Comparison of ENCODE assay signal across 18 mouse cellular contexts in genomic region chr5:35559447-35559846, GRCm38 (mm10). TPM values are rescaled to one million over a fixed set of nuclear protein-coding genes. Genes with fewer than 3 reads are reported as not detected.
A peak's percentile ranks its signal among the peaks of the same experiment; 100 is the strongest.
DNase-seq lines count a peak whose midpoint lies in the region; ATAC-seq and TF ChIP-seq lines count a peak whose summit lies in the region.
"Had no signal": no experiment of that assay in that cellular context is flagged by ENCODE, and none has a peak within 500 bp of the region (broad histone marks: within the 10 kb centered on the region; RNA-seq: fewer than 3 reads in every experiment).

No protein-coding gene starts in this region.

- peak; percentile 64 to 65 for DNase-seq in heart, adult 18-20 months
- DNase-seq in heart, adult 8-10 months (ENCODE audit: low spot score) = no peak
- DNase-seq in MEL (ENCODE audit: low read depth, low spot score) = peak; percentile 59
- no peak for DNase-seq in liver, embryonic 11.5 days (ENCODE audit: low spot score)
- DNase-seq in cerebellum, adult 9-10 months = no peak
- DNase-seq in urinary bladder, postnatal 25 days (ENCODE audit: low spot score) = no peak
- DNase-seq: adrenal gland, postnatal 36 days; cerebellum, postnatal 25 days; gastrocnemius, postnatal 36 days; left cerebral cortex, postnatal 4 days; lung, postnatal 36 days; thymus, postnatal 14 days had no signal

- H3K79me2 ChIP-seq in MEL (ENCODE audit: control insufficient read depth, insufficient read depth, low read length, poor library complexity) = 0 out of 2 replicates have a peak, but pooled peaks cover 1% of the 10 kb centered on the region

- peaks cover 11 to 16% of the 10 kb centered on the region in 2 experiments for H3K36me3 ChIP-seq in MEL (ENCODE audit: control insufficient read depth in 1 of 2, insufficient read depth in 2 of 2, low read length in 2 of 2)
- H3K36me3 ChIP-seq in heart, embryonic 12.5 days = peaks cover 77% of the 10 kb centered on the region
- peaks cover 26% of the 10 kb centered on the region for H3K36me3 ChIP-seq in liver, embryonic 11.5 days (ENCODE audit: control insufficient read depth, insufficient read depth, low read length)
- peaks cover 83% of the 10 kb centered on the region for H3K36me3 ChIP-seq in hindbrain, embryonic 12.5 days

- H3K9me3 ChIP-seq in MEL (replicated peaks; ENCODE audit: insufficient read depth, low read length) = no peaks in the 10 kb centered on the region
- H3K9me3 ChIP-seq in heart, embryonic 12.5 days (replicated peaks) = no peaks in the 10 kb centered on the region
- no peaks in the 10 kb centered on the region for H3K9me3 ChIP-seq in liver, embryonic 11.5 days (ENCODE audit: control insufficient read depth, low read length)
- H3K9me3 ChIP-seq in hindbrain, embryonic 12.5 days (replicated peaks) = no peaks in the 10 kb centered on the region
- H3K9me3 ChIP-seq: liver, embryonic 15.5 days; midbrain, embryonic 12.5 days had no signal

- H3K4me1 ChIP-seq in MEL (ENCODE audit: control insufficient read depth in 1 of 2, insufficient read depth in 2 of 2, low read length in 2 of 2) = peaks cover 2 to 25% of the 10 kb centered on the region in 2 experiments
- peaks cover 46% of the 10 kb centered on the region for H3K4me1 ChIP-seq in heart, embryonic 12.5 days (replicated peaks)
- H3K4me1 ChIP-seq in liver, embryonic 11.5 days (replicated peaks; ENCODE audit: control insufficient read depth, insufficient read depth, low read length) = peaks cover 6% of the 10 kb centered on the region; the same call in 1 of the 2 replicates
- no peaks in the 10 kb centered on the region for H3K4me1 ChIP-seq in hindbrain, embryonic 12.5 days
- H3K4me1 ChIP-seq: liver, embryonic 15.5 days; midbrain, embryonic 12.5 days had no signal

- peak; percentile 34 to 51; a peak in 3 of 4 replicates for TF ChIP-seq EP300 in MEL (IDR thresholded peaks at IDR 0.05; ENCODE audit: low read depth in 1 of 2, low read length in 2 of 2)

- no peak overlapping the region for H3K9ac ChIP-seq in MEL (ENCODE audit: control insufficient read depth, low read depth, low read length, poor library complexity, severe bottlenecking)
- no peak overlapping the region for H3K9ac ChIP-seq in heart, embryonic 12.5 days
- H3K9ac ChIP-seq in liver, embryonic 11.5 days (ENCODE audit: low read depth, low read length) = no peak overlapping the region
- H3K9ac ChIP-seq in hindbrain, embryonic 12.5 days = no peak overlapping the region
- H3K9ac ChIP-seq: hindbrain, embryonic 14.5 days; liver, embryonic 15.5 days; midbrain, embryonic 12.5 days had no signal

- ATAC-seq in heart, embryonic 12.5 days (ENCODE audit: insufficient number of reproducible peaks, low FRiP score) = peak; percentile 74
- no peak for ATAC-seq in liver, embryonic 11.5 days (replicated peaks; ENCODE audit: low FRiP score)
- no peak for ATAC-seq in hindbrain, embryonic 12.5 days (ENCODE audit: low FRiP score)
- ATAC-seq: intestine, embryonic 16.5 days had no signal

- no peaks in the 10 kb centered on the region for H3K27me3 ChIP-seq in MEL (ENCODE audit: control insufficient read depth in 1 of 2, insufficient read depth in 2 of 2, low read length in 2 of 2)
- H3K27me3 ChIP-seq in heart, embryonic 12.5 days (replicated peaks) = no peaks in the 10 kb centered on the region
- no peaks in the 10 kb centered on the region for H3K27me3 ChIP-seq in liver, embryonic 11.5 days (replicated peaks; ENCODE audit: control insufficient read depth, insufficient read depth, low read length)
- no peaks in the 10 kb centered on the region for H3K27me3 ChIP-seq in hindbrain, embryonic 12.5 days
- H3K27me3 ChIP-seq: liver, embryonic 15.5 days; midbrain, embryonic 12.5 days had no signal

- H3K4me3 ChIP-seq in MEL (ENCODE audit: control insufficient read depth in 1 of 2, insufficient read depth in 1 of 2, low read depth in 2 of 2, low read length in 2 of 2) = no peak overlapping the region
- no peak overlapping the region for H3K4me3 ChIP-seq in heart, embryonic 12.5 days
- H3K4me3 ChIP-seq in liver, embryonic 11.5 days (ENCODE audit: low read depth, low read length) = no peak overlapping the region
- H3K4me3 ChIP-seq in hindbrain, embryonic 12.5 days = no peak overlapping the region
- H3K4me3 ChIP-seq: liver, embryonic 15.5 days; midbrain, embryonic 12.5 days had no signal

- TF ChIP-seq RAD21 in MEL (IDR thresholded peaks at IDR 0.05; ENCODE audit: low read depth, low read length) = no peak

- peak overlapping the region; percentile 37 for H3K4me2 ChIP-seq in heart, embryonic 12.5 days
- no peak overlapping the region for H3K4me2 ChIP-seq in liver, embryonic 11.5 days
- H3K4me2 ChIP-seq in hindbrain, embryonic 12.5 days (replicated peaks) = no peak overlapping the region
- H3K4me2 ChIP-seq: hindbrain, embryonic 14.5 days; liver, embryonic 15.5 days; midbrain, embryonic 12.5 days had no signal

- H3K27ac ChIP-seq in MEL (ENCODE audit: control insufficient read depth, low read depth, low read length) = peak overlapping the region; percentile 59
- peak overlapping the region; percentile 84 for H3K27ac ChIP-seq in heart, embryonic 12.5 days (ENCODE audit: poor library complexity, severe bottlenecking)
- H3K27ac ChIP-seq in liver, embryonic 11.5 days (ENCODE audit: low read depth, low read length) = peak overlapping the region; percentile 30
- H3K27ac ChIP-seq in hindbrain, embryonic 12.5 days = no peak overlapping the region
- H3K27ac ChIP-seq: hindbrain, embryonic 14.5 days; liver, embryonic 15.5 days; midbrain, embryonic 12.5 days had no signal

- TF ChIP-seq CTCF in MEL (IDR thresholded peaks at IDR 0.05 in 2 of 3, conservative IDR thresholded peaks at IDR 0.05 in 1 of 3; ENCODE audit: control insufficient read depth in 1 of 3, insufficient read depth in 1 of 3, low read depth in 2 of 3, low read length in 3 of 3, poor library complexity in 1 of 3, severe bottlenecking in 1 of 3) = no peak

- 21% methylated on average over 8 of the region's 8 CpGs for WGBS in heart, embryonic 12.5 days
- 62% methylated on average over 8 of the region's 8 CpGs for WGBS in liver, embryonic 11.5 days
- 89% methylated on average over 8 of the region's 8 CpGs for WGBS in hindbrain, embryonic 12.5 days

- TF ChIP-seq POLR2A in MEL (IDR thresholded peaks at IDR 0.05; ENCODE audit: control insufficient read depth in 1 of 2, insufficient read depth in 1 of 2, low read depth in 1 of 2, low read length in 2 of 2, poor library complexity in 1 of 2) = no peak

TF ChIP-seq in MEL, 35 proteins besides CTCF, POLR2A, EP300 and RAD21 (continues in another document):
- TF ChIP-seq SMC3 (IDR thresholded peaks at IDR 0.05; ENCODE audit: low read depth, low read length) (no peak), POLR2AphosphoS5 (IDR thresholded peaks at IDR 0.05; ENCODE audit: borderline replicate concordance, low read depth, low read length) (no peak), ELF1 (IDR thresholded peaks at IDR 0.05; ENCODE audit: low read depth, low read length) (no peak), KAT2A (conservative IDR thresholded peaks at IDR 0.05; ENCODE audit: low read depth, low read length) (no peak), JUND (IDR thresholded peaks at IDR 0.05; ENCODE audit: low read depth, low read length) (no peak), USF1 (IDR thresholded peaks at IDR 0.05; ENCODE audit: low read depth, low read length) (peak; percentile 90), RCOR1 (IDR thresholded peaks at IDR 0.05; ENCODE audit: low read depth, low read length) (peak; percentile 77), NRF1 (IDR thresholded peaks at IDR 0.05; ENCODE audit: insufficient read depth, low read depth, low read length, poor library complexity, severe bottlenecking) (no peak), ETS1 (IDR thresholded peaks at IDR 0.05; ENCODE audit: low read depth, low read length) (peak; percentile 61), UBTF (IDR thresholded peaks at IDR 0.05; ENCODE audit: borderline replicate concordance, insufficient read depth, low read depth, low read length) (no peak), ZMIZ1 (IDR thresholded peaks at IDR 0.05; ENCODE audit: low read depth, low read length) (no peak), BHLHE40 (IDR thresholded peaks at IDR 0.05; ENCODE audit: borderline replicate concordance, low read depth, low read length) (peak; percentile 93), POLR2AphosphoS2 (IDR thresholded peaks at IDR 0.05; ENCODE audit: low read length) (no peak), MYC (IDR thresholded peaks at IDR 0.05; ENCODE audit: low read depth, low read length) (0 out of 2 replicates have a peak, but pooled peaks have one; percentile 32)

RNA-seq across cellular contexts. Expression of gene Trmt44, which starts 15.4 kb away (rescaled TPM):
- 1 to 10 TPM; 2.1 to 2.2 TPM for total RNA-seq in heart, adult 18-20 months (2021)
- 1 to 10 TPM; 1.7 to 2.1 (median 2.0) TPM for total RNA-seq in heart, adult 8-10 months (2022)
- 13.1 and 16.6 TPM in 2 replicates for total RNA-seq in MEL (2012; rRNA removed)
- 10 to 100 TPM in 1 of 2 experiments, not detected in 1; 14.3 TPM for polyA plus RNA-seq in MEL (2012; ENCODE audit: insufficient read depth in 1 of 2, insufficient read length in 2 of 2, low read depth in 1 of 2, low replicate concordance in 2 of 2, missing spikeins in 1 of 2)
- 5.1 and 5.7 TPM in 2 replicates for polyA plus RNA-seq in heart, embryonic 12.5 days (2016; fragmentation: Nextera tagmentation; extraction: Ambion mirVana)
- polyA plus RNA-seq in liver, embryonic 11.5 days (2014; fragmentation: Nextera tagmentation; extraction: Ambion mirVana) = 7.8 and 9.2 TPM in 2 replicates
- polyA plus RNA-seq in hindbrain, embryonic 12.5 days (2016; fragmentation: Nextera tagmentation; extraction: Ambion mirVana) = 8.4 and 9.4 TPM in 2 replicates

RNA-seq across cellular contexts. Expression of gene Acox3, which starts 23.4 kb away (rescaled TPM):
- 10 to 100 TPM; 26.2 to 28.0 TPM for total RNA-seq in heart, adult 18-20 months (2021)
- total RNA-seq in heart, adult 8-10 months (2022) = 10 to 100 TPM; 21.9 to 32.0 (median 26.4) TPM
- 3.9 and 6.5 TPM in 2 replicates for total RNA-seq in MEL (2012; rRNA removed)
- polyA plus RNA-seq in MEL (2012; ENCODE audit: insufficient read depth in 1 of 2, insufficient read length in 2 of 2, low read depth in 1 of 2, low replicate concordance in 2 of 2, missing spikeins in 1 of 2) = 10 to 100 TPM in 1 of 2 experiments, not detected in 1; 11.4 TPM
- polyA plus RNA-seq in heart, embryonic 12.5 days (2016; fragmentation: Nextera tagmentation; extraction: Ambion mirVana) = 10.6 and 12.4 TPM in 2 replicates
- polyA plus RNA-seq in liver, embryonic 11.5 days (2014; fragmentation: Nextera tagmentation; extraction: Ambion mirVana) = 6.5 and 6.7 TPM in 2 replicates
- polyA plus RNA-seq in hindbrain, embryonic 12.5 days (2016; fragmentation: Nextera tagmentation; extraction: Ambion mirVana) = 16.3 and 19.7 TPM in 2 replicates

RNA-seq across cellular contexts. Expression of gene Cpz, which starts 33.9 kb away (rescaled TPM):
- total RNA-seq in heart, adult 18-20 months (2021) = under 1 TPM; 0.22 to 0.41 TPM
- total RNA-seq in heart, adult 8-10 months (2022) = under 1 TPM in 3 of 4 experiments, not detected in 1; 0.25 to 0.59 (median 0.41) TPM
- total RNA-seq in MEL (2012; rRNA removed) = not detected in 2 replicates
- under 1 TPM in 1 of 2 experiments, not detected in 1; 0.10 TPM for polyA plus RNA-seq in MEL (2012; ENCODE audit: insufficient read depth in 1 of 2, insufficient read length in 2 of 2, low read depth in 1 of 2, low replicate concordance in 2 of 2, missing spikeins in 1 of 2)
- 5.8 and 6.0 TPM in 2 replicates for polyA plus RNA-seq in heart, embryonic 12.5 days (2016; fragmentation: Nextera tagmentation; extraction: Ambion mirVana)
- 3.9 and 4.0 TPM in 2 replicates for polyA plus RNA-seq in liver, embryonic 11.5 days (2014; fragmentation: Nextera tagmentation; extraction: Ambion mirVana)
- polyA plus RNA-seq in hindbrain, embryonic 12.5 days (2016; fragmentation: Nextera tagmentation; extraction: Ambion mirVana) = 6.4 TPM in 2 replicates

Comparison
In these comparisons a context has a peak if more than half of its experiments do, and no peak if none do; other contexts are left out.
1. DNase-seq: peak in heart, adult 18-20 months (2 of 2) and MEL (single experiment); none in heart, adult 8-10 months (single experiment), liver, embryonic 11.5 days (single experiment), cerebellum, adult 9-10 months (single experiment) and urinary bladder, postnatal 25 days (single experiment).